Mouse (Mus musculus) heart, adult 18-20 months (tissue): ENCODE measurements around the gene Gm29609. TPM values are rescaled to one million over a fixed set of nuclear protein-coding genes. Genes with fewer than 3 reads are reported as not detected.

Experiments used
- DNase-seq, 2 experiments: peaks; one replicate each; pipeline ENCODE4 v3.0.0; 2021 to 2022; ENCODE audit warnings: mixed read lengths in 1 of 2
- total RNA-seq, 2 experiments: library from RNA; stranded (reverse); gene quantifications; 2 replicates each; pipeline ENCODE4 v1.2.3; 2021

The Gm29609 gene
- total RNA-seq, 2 experiments from 2014 or later = 0.10 to 1.8 TPM

DNA sequence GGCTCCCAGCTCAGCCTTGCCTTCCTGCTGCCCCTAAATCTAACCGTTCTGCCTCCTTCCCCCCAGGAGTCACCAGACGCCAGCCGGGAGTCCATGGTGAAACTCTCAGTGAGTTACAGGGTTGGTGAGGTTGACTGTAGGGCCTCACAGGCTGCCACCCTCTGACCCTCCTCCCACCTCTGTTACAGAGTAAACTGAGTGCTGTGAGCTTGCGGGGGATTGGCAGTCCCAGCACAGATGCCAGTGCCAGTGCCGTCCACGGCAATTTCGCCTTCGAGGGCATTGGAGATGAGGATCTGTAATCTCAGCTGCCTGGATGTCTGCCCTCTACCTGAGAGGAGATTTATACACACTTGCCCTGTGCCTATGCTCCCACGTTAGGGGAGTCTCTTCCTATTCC, 18.5 kb upstream of the Gm29609 start:
- DNase-seq = no peak

DNA sequence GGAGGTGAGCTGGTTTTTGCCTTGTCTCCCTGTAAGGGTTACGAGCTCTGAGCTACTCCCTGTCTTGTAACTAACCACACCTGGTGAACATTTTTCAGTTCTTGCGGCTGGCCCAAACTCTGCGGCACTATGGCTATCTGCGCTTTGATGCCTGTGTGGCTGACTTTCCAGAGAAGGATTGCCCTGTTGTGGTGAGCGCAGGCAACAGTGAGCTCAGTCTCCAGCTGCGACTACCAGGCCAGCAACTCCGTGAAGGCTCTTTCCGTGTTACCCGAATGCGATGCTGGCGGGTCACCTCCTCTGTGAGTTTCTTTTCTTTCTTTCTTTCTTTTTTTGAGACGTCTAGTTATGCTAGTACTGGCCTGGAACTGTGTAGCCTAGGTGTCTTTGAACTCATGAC, 17.4 kb upstream of the Gm29609 start:
- no peak for DNase-seq

GRCm38 (mm10) chr5:31196207-31196606, 16.5 kb upstream of the Gm29609 start:
- DNase-seq = no peak

- no peak for DNase-seq
These were observed 16.0 kb upstream of the Gm29609 start for GRCm38 (mm10) chr5:31195671-31196070.

DNA sequence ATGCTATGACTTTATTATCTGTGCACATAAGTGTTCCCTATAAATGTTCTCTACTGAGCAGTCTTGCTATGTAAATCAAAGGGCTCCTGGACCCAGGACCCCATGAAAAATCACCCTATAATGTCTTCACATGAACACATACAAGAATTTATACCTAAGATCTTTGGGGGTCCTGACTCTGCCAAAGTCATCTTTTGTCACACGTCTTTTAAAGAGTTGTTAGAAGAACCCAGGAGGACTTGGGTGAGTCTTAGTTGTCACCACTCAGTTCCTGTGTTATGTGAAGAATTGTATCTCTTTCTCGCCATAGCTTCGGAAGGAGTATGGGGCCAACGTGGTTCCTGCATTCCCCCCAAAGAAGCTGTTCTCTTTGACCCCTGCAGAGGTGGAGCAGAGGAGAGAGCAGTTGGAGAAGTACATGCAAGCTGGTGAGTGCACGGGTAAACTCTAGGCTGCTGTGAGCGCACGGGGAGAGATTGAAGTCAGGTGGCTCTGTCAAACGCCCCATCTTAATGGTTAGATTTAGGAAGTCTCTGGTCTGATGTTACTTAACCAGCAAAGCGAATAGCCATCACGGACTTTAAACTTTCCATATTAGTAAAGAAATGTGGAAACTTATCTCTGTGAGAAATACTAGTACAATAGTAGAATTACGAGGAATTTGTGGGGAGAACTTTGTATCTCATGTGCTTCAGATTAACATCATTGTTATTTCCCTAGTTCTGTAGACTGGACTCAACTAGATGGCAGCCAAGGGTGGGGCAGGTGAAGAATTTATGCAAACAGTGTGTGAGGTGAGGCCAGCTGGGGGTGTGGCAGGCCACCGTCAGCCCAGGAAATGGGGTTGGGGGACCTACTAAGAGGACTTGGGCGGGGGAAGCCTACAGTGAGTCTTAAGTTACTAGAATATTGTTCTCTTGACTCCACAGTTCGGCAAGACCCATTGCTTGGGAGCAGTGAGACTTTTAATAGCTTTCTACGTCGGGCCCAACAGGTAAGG, 15.1 kb upstream of the Gm29609 start:
- no peak for DNase-seq

GRCm38 (mm10) chr5:31193631-31194281, 14.0 kb upstream of the Gm29609 start:
- no peak for DNase-seq

DNA sequence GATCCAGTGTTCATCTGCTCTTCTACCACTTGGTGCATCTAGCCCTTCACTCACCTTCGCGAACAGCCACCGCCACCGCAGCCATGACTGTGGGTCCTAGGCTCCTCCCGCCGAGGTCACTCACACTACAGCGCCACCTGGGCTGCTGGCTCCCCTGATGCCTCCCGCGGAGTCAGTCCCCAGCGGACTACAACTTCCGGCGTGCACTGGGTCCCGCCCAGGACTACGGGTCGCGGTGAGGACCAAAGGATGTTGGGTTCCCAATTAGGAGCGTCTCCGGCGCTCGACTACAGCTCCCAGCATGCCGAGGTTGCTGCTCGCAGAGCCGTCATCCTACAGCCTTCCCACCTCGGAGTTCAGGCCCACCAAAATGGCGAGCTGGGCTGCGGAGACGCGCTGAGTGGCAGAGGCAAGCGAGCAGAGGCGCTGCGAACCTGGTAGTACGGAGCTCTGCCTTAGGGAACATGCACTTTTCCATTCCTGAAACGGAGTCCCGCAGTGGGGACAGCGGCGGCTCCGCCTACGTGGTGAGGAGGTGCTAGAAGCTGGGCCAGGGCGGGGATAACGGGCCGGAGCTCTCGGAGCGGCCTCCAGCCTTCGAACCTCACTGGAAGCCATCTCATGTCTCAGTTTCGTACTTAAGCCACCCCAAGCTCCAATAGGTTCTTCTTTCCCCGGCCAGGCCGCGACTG, 13.4 kb upstream of the Gm29609 start, which contains the start of the genes Snx17 and Eif2b4:
Snx17 (plus strand) TSS at position 289 of the 692 bp plus-strand sequence.
Eif2b4 (minus strand) TSS at position 492 of the 692 bp plus-strand sequence.
- peak; percentile 100 for DNase-seq

DNA sequence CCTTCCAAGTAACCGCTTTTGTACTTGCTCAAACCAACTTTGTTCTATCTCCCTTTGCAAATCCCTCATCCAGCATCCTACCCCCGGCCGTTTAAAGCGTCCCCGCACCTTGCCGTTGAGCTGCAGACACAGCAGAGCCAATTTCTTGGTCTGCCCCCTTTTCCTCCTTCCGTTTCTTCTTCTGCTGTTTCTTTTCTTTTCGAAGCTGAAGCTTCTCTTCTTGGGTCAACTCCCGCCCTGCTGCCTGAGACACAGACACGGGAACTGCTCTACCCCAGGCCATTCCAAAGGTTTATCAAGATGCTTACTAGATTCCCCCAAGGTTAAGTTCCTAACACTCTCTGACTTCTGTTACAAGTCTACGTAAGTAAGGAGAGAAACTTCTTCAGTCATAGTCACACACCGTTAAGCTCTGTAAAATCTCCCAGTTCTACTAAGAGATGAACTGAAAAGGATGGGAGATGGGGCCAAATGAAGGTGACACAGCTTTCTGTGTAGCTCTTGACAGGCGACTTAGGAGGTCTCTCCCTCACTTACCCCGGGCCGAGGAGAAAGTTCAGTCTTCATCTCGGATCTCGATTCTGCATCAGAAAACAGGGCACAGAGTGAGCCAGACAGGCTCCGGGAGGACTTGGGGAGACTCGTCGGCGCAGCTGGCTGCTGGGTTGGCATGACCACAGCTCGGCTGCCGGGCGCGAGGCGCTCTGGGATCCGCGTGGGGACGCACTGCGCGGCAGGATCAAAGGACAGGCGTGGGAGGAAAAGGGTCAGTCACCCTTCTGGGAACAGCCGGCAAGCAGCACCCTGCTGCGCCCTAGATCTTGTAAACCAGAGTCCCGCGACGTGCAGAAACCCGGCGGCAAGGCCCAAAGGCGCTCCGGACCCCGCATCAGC, 12.6 kb upstream of the Gm29609 start:
- DNase-seq = no peak

DNA sequence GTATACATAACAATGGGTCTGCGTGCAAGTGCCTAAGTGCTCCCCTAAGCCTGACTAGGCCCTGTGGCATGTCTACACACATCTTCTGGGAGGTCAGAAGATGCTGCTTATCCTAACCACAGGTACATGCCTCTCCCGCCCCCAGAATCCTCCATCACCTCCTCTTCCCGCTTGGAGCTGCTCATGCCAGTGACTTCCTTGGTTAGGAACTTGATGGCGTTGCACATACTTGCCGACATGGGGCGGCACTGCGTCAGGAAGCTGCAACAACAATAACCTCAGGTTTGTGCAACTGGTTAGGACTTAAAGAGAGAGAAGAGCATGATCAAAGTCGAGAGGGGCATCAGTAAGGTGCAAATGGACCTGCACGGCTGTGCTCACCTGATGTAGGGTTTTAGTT, 10.5 kb upstream of the Gm29609 start:
- no peak for DNase-seq

DNA sequence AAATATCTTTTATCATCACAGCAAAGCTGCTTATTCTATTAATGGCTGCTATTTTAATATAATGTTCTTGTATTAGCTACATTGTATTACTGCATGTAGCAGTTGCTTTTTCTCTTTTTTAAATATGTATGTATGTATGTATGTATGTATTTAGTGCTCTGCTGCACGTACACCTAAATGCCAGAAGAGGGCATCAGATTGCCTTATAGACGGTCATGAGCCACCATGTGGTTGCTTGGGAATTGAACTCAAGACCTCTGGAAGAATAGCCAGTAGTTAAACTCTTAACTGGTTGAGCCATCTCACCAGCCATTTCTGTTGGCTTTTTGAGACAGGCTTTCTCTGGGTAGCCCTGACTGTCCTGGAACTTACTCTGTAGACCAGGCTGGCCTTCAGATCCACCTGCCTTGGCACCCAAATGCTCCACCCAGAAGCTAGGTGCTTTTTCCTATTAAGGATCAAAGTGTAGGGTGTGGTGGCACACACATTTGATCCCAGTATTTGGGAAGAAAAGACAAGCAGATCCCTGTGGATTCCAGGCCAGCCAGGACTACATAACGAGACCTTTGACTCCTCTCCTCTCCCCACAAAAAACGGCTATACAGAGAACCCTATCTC, 8.6 kb upstream of the Gm29609 start:
- no peak for DNase-seq

- no peak for DNase-seq
These were observed 4.0 kb upstream of the Gm29609 start for GRCm38 (mm10) chr5:31183678-31184077.

DNA sequence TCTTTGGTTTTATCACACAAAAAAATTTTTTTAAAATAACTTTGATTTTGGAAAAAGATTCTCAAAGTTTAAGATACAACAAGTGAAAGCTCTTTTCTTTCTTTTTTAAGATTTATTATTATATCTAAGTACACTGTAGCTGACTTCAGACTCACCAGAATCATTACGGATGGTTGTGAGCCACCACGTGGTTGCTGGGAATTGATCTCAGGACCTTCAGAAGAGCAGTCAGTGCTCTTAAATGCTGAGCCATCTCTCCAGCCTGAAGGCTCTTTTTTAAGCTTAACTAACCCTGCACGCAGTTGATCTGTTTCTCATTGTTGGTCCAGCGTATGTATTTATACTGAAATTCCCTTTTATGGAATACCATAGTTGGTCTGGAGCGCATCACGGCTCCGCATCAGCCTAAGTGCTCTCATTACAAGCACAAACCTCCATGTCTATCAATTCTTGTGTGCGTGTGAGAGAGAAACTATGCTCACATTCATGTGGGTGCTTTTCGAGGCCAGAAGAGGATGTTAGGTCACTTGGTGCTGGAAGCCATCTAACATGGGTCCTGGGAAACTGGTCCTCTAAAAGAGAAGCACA, 1.6 kb upstream of the Gm29609 start:
- no peak for DNase-seq

DNA sequence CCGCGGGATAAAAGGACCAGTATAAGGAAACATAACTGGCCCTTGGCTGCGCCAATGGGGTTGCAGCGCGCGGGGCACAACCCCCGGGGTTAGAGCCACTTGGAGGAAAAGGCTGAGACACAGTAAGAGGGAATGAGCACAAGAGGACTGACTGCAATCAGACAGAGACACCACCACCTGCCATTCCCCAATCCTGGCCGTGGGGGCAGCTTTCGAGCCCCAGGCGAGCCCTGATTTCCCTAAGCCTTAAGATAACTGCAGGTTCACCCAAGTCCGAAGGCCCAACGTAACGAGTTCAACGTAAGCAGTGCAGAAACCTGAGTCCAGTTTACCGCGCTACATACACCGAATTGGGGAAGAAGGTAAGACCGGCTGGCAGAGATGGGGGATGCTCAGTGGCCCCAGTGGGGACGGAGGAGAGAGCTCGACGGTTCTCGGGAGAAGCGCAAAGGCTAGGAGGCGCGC, 378 bp downstream of the Gm29609 start:
- no peak for DNase-seq

DNA sequence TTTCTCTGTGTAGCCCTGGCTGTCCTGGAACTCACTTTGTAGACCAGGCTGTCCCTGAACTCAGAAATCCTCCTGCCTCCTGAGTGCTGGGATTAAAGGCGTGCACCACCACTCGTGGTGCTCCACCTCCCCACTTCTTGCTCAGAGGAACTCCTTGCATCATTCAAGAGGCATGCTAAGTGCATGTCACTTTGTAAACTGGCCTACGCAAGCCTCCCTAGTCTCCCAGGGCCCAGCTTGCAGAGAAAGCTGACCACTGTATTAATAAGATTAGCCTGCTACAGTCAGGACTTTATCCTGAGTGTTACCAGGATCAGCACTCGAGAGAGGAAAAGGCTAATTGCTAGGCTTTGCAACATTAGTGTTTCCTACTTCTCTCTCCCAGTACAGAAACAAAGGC, 11.1 kb downstream of the Gm29609 start:
- DNase-seq = no peak

- no peak for DNase-seq
These were observed 14.8 kb downstream of the Gm29609 start for GRCm38 (mm10) chr5:31164878-31165277.

DNA sequence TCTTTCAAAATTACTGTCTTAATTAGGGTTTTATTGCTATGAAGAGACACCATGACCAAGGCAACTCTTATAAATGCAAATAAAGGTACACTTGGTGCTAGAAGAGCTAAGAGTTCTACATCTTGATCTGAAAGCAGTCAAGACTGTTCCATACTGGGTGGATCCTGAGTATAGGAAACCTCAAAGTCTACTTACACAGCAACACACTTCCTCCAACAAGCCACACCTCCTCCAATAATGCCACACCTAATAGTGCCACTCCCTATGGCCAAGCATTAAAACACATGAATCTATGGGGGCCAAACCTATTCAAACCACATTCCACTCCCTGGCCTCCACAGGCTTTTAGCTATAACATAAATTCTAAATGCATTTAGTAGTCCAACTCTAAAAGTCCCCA, 17.2 kb downstream of the Gm29609 start:
- no peak for DNase-seq

- peak; percentile 89 to 91 for DNase-seq
These were observed 25.6 kb downstream of the Gm29609 start, which contains the start of gene Mpv17 for GRCm38 (mm10) chr5:31154152-31154553. Gene Mpv17, minus strand, starts transcription at chr5:31154251.

GRCm38 (mm10) chr5:31153516-31154151, 26.1 kb downstream of the Gm29609 start:
- DNase-seq = peak in 1 of 2 experiments; percentile 63

DNA sequence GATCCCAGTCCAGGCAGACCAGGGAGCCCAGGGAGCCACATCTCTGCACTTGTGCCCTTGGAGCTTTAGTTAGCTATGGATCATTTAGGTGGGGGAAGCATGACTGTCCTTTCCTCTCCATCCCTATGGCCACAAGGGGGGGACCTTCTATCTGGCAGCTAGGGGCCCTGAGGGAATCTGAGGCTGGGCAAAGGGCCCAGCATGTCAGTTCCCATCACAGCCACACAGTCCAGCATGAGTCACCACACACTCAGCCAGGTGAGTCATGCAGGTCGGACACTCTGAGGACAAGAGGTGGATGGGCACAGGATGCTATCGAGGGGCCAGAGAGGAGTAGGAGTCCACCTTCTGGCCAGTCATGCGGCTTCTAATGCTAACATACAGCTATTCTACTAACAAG, 28.0 kb downstream of the Gm29609 start:
- DNase-seq = peak; percentile 56 to 61

- peak; percentile 25 to 34 for DNase-seq
These were observed 29.9 kb downstream of the Gm29609 start for GRCm38 (mm10) chr5:31149781-31150180.
